Mouse (Mus musculus) embryonic facial prominence, embryonic 11.5 days (tissue): Measurements from ENCODE around the gene Ucn. TPM values are rescaled to one million over a fixed set of nuclear protein-coding genes. Genes with fewer than 3 reads are reported as not detected.

Experiments
- ATAC-seq: fragments of 200-750 bp; cut with Nextera tagmentation; replicated peaks from 2 replicates; pipeline ENCODE4 v1.8.0; 2017; ENCODE audit warnings: low read depth; ENCODE audit not compliant: insufficient number of reproducible peaks, low FRiP score, low TSS enrichment
- DNase-seq: peaks from one replicate; pipeline ENCODE4 v3.0.0-alpha.2; 2015; ENCODE audit warnings: low spot score
- H3K27ac ChIP-seq: fragments of 300-500 bp; sonication (generic); replicated peaks from 2 replicates; pipeline ENCODE4 v1.5.1; 2014; ENCODE audit warnings: mild to moderate bottlenecking, low read depth, low read length, control low read depth
- H3K27me3 ChIP-seq: fragments of 300-500 bp; sonication (generic); 2 replicates; pipeline ENCODE4 v1.6.1; 2014; ENCODE audit warnings: mild to moderate bottlenecking, low read length, moderate library complexity, mixed read lengths; ENCODE audit not compliant: control insufficient read depth, insufficient read depth
- H3K36me3 ChIP-seq: fragments of 300-500 bp; sonication (generic); replicated peaks from 2 replicates; pipeline ENCODE4 v1.6.1; 2014; ENCODE audit warnings: low read depth, mild to moderate bottlenecking, low read length, moderate library complexity, mixed read lengths; ENCODE audit not compliant: control insufficient read depth, insufficient read depth
- H3K4me1 ChIP-seq: fragments of 300-500 bp; sonication (generic); 2 replicates; pipeline ENCODE4 v1.6.1; 2014; ENCODE audit warnings: low read length, mixed read lengths; ENCODE audit not compliant: control insufficient read depth, insufficient read depth
- H3K4me2 ChIP-seq: fragments of 300-500 bp; sonication (generic); 2 replicates; pipeline ENCODE4 v1.6.1; 2014; ENCODE audit warnings: low read depth, mild to moderate bottlenecking, control low read depth, low read length, moderate library complexity
- H3K4me3 ChIP-seq: fragments of 300-500 bp; sonication (generic); 2 replicates; pipeline ENCODE4 v1.5.1; 2014; ENCODE audit warnings: low read depth, low read length, control low read depth
- H3K9ac ChIP-seq: fragments of 300-500 bp; sonication (generic); replicated peaks from 2 replicates; pipeline ENCODE4 v1.6.1; 2014; ENCODE audit warnings: mild to moderate bottlenecking, control low read depth, low read length
- H3K9me3 ChIP-seq: fragments of 300-500 bp; sonication (generic); replicated peaks from 2 replicates; pipeline ENCODE4 v1.6.1; 2016; ENCODE audit warnings: mild to moderate bottlenecking, low read length, inconsistent platforms, mixed read lengths; ENCODE audit not compliant: control insufficient read depth
- WGBS: fragments of 180-500 bp; shearing (Covaris S2); extraction: QIAGEN DNeasy Blood & Tissue Kit; methylation state at CpG from one replicate; pipeline ENCODE4 v1.1.7; 2014; 5-methylcytosine and 5-hydroxymethylcytosine counted together
- polyA plus RNA-seq: library from polyadenylated mRNA; unstranded; fragments of >200 nt; fragmentation: Nextera tagmentation; extraction: Ambion mirVana; gene quantifications from 2 replicates; pipeline ENCODE4 v1.2.1, GENCODE M21; 2014

Ucn gene
- polyA plus RNA-seq, 1 experiment from 2014 or later, result not detected

DNA sequence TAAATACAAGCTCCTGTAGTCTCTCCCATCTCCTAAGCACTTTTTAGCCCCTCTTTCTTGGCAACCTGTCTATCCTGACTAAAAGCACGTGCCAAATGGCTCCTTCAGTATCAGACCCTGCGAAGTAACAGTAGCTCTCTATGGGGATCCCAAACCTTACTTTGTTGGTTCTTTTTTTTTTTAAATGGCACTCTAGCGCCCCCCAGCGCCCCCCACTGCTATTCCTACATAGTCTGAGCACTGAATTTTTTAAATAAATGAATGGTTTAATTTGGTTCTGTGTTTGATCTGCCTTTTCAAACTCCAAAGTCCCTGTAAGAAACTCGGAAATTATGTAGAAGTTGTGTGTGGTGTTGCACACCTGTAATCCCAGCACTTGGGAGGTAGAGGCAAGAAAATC lies 12.6 kb downstream of the Ucn start:
- Histone ChIP-seq H3K36me3 (no peaks in the 10 kb centered on the region), H3K4me3 (no peak overlapping the region), H3K4me2 (no peak overlapping the region), H3K9me3 (no peaks in the 10 kb centered on the region), H3K27ac (no peak overlapping the region), H3K4me1 (no peaks in the 10 kb centered on the region), H3K27me3 (no peaks in the 10 kb centered on the region), H3K9ac (no peak overlapping the region)
- no peak for DNase-seq
- WGBS, result 39% methylated on average over 5 of the region's 5 CpGs
- no peak for ATAC-seq

DNA sequence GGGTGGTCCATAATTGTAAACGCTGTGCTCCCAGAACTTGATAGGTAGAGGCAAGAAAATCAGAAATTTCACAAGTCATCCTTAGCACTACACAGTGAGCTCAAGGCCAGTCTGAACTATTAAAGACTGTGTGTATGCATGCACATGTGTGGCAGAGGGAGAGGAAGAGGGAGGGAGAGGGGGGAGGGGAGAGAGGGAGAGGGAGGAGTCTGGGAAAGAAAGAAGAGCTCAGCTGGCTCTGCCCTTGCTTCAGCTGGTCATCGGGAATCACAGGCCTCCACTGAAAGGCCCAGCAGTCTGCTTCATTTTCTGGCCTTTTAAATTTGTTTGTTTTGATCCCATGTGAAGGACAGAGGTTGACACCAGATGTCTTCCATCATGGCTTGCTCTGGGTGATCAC lies 15.1 kb downstream of the Ucn start:
- Histone ChIP-seq H3K9ac (no peak overlapping the region), H3K27me3 (no peaks in the 10 kb centered on the region), H3K27ac (no peak overlapping the region), H3K9me3 (no peaks in the 10 kb centered on the region), H3K4me3 (no peak overlapping the region), H3K4me1 (no peaks in the 10 kb centered on the region), H3K36me3 (no peaks in the 10 kb centered on the region), H3K4me2 (no peak overlapping the region)
- DNase-seq, result peak; percentile 15
- no peak for ATAC-seq
- 24% methylated on average over 2 of the region's 2 CpGs for WGBS

DNA sequence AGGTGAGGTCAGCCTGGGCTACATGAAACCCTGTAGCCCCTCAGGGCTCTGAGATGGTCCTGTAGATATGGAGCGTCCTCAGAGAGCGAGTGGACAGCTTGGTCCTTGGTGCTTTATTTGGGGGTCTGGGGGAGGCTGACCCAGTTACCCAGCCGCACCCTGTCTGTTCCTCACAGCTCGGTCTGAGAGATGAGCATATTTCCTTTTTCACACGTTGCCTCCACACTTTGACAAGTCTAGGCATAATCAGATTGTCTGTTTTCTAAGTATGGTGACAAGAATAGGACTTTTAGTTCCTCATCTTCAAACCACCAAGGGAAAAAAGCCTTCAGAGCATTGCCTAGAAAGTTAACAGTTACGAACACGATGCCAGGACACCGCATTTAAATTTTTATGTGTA lies 17.5 kb downstream of the Ucn start:
- WGBS, result 79% methylated on average over 8 of the region's 8 CpGs

DNA sequence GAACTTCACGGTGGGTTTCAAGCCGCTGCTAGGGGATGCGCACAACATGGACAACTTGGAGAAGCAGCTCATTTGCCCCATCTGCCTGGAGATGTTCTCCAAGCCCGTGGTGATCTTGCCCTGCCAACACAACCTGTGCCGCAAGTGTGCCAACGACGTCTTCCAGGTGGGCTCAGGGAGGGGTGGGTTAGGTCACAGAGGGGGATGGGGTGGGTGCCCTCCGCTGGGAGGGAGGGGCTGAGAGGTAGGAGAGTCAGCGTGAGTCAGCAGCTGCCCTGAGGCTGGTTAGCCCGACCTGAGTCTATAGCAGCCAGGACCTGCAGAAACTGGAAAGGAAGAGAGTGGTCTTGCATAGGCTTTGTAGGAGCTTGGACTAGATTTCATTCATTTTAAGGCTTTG lies 21.7 kb downstream of the Ucn start:
- H3K4me3 ChIP-seq, result no peak overlapping the region
- no peak overlapping the region for H3K4me2 ChIP-seq
- no peaks in the 10 kb centered on the region for H3K36me3 ChIP-seq
- no peak for ATAC-seq
- H3K27me3 ChIP-seq, result no peaks in the 10 kb centered on the region
- WGBS, result 23% methylated on average over 10 of the region's 10 CpGs
- DNase-seq, result no peak
- H3K9ac ChIP-seq, result no peak overlapping the region
- no peaks in the 10 kb centered on the region for H3K9me3 ChIP-seq
- H3K4me1 ChIP-seq, result no peaks in the 10 kb centered on the region
- H3K27ac ChIP-seq, result no peak overlapping the region

More for the DNA sequence above, 17.5 kb downstream of the Ucn start:
- Histone ChIP-seq H3K27me3 (no peaks in the 10 kb centered on the region), H3K27ac (no peak overlapping the region), H3K36me3 (no peaks in the 10 kb centered on the region), H3K4me1 (no peaks in the 10 kb centered on the region), H3K9me3 (no peaks in the 10 kb centered on the region), H3K4me2 (no peak overlapping the region), H3K9ac (no peak overlapping the region), H3K4me3 (no peak overlapping the region)
- DNase-seq (no peak), ATAC-seq (no peak)

DNA sequence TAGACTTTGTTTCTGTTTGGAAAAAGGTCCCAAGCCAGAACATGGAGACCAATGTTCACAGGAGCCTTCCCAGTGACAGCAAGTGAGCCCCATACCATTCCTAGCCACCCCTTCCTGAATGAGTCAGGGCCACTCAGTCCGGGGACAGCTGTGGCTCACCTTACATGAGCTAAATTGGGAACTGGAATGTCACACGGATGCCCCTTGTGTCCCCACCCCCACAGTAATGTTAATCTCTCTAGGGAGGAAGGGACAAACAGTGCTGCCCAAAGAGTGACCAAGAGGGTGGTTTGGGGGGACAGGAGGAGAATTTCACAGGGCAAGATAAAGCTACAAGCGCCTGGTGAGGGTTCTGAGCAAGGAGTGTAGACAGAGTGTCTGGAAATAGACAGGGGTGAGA lies 22.3 kb downstream of the Ucn start, which contains the start of gene Trim54:
Gene Trim54 (plus strand): TSS at position 359 of the 400 bp plus-strand sequence.
- Histone ChIP-seq H3K9ac (no peak within 1 kb of the TSS), H3K4me1 (no peaks in the 10 kb centered on the region), H3K27ac (no peak within 1 kb of the TSS), H3K4me2 (no peak within 1 kb of the TSS), H3K36me3 (no peaks in the 10 kb centered on the region), H3K9me3 (no peaks in the 10 kb centered on the region), H3K4me3 (no peak within 1 kb of the TSS), H3K27me3 (no peaks in the 10 kb centered on the region)
- DNase-seq (no peak), ATAC-seq (no peak)
- 42% methylated on average over 3 of the region's 3 CpGs for WGBS

DNA sequence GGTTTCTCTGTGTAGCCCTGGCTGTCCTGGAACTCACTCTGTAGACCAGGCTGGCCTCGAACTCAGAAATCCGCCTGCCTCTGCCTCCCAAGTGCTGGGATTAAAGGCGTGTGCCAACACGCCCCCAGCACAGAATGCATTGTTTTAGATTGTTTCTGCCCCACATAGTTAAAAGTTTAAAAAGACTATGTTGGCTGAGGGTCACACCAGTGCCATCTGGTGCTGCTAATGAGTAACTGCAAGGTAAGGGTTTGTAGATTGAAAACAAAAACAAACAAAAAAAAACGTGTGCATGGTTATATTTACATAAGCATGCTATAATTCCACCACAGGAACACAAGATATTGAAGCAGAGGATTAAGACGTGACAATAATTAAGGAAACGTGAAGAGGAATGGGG lies 27.8 kb downstream of the Ucn start:
- ATAC-seq (no peak), DNase-seq (peak; percentile 18)
- Histone ChIP-seq H3K4me1 (no peaks in the 10 kb centered on the region), H3K27ac (no peak overlapping the region), H3K27me3 (no peaks in the 10 kb centered on the region), H3K4me2 (no peak overlapping the region), H3K9ac (no peak overlapping the region), H3K9me3 (no peaks in the 10 kb centered on the region), H3K4me3 (no peak overlapping the region), H3K36me3 (no peaks in the 10 kb centered on the region)
- WGBS, result 40% methylated on average over 7 of the region's 7 CpGs

DNA sequence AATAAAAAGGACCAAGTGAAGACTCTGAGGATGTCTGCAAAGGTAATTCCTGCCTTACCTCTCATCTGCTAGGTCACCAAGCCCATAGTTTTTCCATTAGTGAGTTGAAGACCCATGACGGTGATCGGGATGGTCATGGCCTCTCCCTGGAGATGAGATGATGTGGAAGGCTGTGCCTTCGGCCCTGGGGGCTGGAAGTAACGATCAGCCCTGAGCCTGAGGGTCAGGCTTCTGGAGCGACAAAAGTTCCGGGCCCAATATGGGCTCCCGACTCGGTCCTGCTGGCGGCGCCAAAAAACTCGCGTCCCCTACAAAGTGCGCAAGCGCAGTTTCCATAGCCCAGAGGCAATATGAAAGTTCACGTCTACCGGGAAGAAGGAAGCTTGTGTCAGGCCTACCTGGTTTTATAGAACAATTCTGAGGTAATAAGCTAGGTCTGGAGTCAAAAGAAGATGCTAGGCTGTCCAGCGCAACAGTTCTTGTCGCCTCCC lies 30.6 kb downstream of the Ucn start, which contains the start of gene Slc30a3:
Gene Slc30a3 (minus strand): TSS at position 238 of the 491 bp plus-strand sequence.
- WGBS, result 89% methylated on average over 18 of the region's 18 CpGs
- DNase-seq (no peak), ATAC-seq (no peak)
- Histone ChIP-seq H3K9me3 (no peaks in the 10 kb centered on the region), H3K27ac (no peak within 1 kb of the TSS), H3K4me1 (no peaks in the 10 kb centered on the region), H3K9ac (no peak within 1 kb of the TSS), H3K4me3 (no peak within 1 kb of the TSS), H3K36me3 (no peaks in the 10 kb centered on the region), H3K27me3 (no peaks in the 10 kb centered on the region), H3K4me2 (no peak within 1 kb of the TSS)

DNA sequence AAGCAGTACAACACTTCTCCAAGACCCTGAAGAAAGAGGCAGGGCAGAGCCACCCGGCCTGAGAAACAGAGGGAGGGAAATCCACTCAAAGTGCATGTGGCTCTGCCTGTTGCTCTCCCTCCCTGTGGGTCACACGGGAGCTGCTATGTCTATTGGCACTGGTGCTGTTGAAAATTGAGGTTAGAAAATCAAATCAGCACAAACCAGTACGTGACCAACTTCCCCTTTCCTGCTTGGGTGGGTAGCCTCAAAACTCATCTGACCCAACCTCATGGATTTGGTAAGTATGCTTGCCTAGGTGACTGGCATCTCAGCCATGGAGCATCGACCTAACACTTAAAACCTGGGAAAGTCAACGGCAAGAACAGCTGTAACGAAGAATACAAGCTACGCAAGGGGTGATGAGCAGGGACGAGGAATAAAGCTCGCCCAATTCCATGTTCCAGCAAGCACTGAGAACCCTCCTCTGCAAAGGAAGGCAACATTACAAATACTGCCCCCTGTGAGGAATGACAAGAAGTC lies 32.8 kb downstream of the Ucn start, which contains the start of gene Dnajc5g:
Gene Dnajc5g (plus strand): TSS at position 472 of the 522 bp plus-strand sequence.
- H3K27me3 ChIP-seq, result no peaks in the 10 kb centered on the region
- H3K4me2 ChIP-seq, result no peak within 1 kb of the TSS
- no peak within 1 kb of the TSS for H3K27ac ChIP-seq
- no peaks in the 10 kb centered on the region for H3K9me3 ChIP-seq
- H3K9ac ChIP-seq, result no peak within 1 kb of the TSS
- ATAC-seq (no peak), DNase-seq (no peak)
- 82% methylated on average over 9 of the region's 9 CpGs for WGBS
- H3K4me1 ChIP-seq, result no peaks in the 10 kb centered on the region
- H3K4me3 ChIP-seq, result no peak within 1 kb of the TSS
- H3K36me3 ChIP-seq, result no peaks in the 10 kb centered on the region
